Mouse (Mus musculus) heart, postnatal 0 days (tissue): ENCODE measurements around the gene Gm21970. TPM values are rescaled to one million over a fixed set of nuclear protein-coding genes. Genes with fewer than 3 reads are reported as not detected.

Experiments used
- ATAC-seq: fragments of 200-750 bp; cut with Nextera tagmentation; 2 replicates; pipeline ENCODE4 v1.8.0; 2017; ENCODE audit warnings: low read depth, moderate number of reproducible peaks, moderate library complexity; ENCODE audit not compliant: insufficient read depth
- DNase-seq: peaks from one replicate; pipeline ENCODE4 v3.0.0-alpha.2; 2016; ENCODE audit warnings: low spot score
- H3K27ac ChIP-seq: fragments of 300-500 bp; sonication (generic); 2 replicates; pipeline ENCODE4 v1.5.1; 2014; ENCODE audit warnings: low read depth, mild to moderate bottlenecking
- H3K27me3 ChIP-seq: fragments of 300-500 bp; sonication (generic); 2 replicates; pipeline ENCODE4 v1.6.1; 2014; ENCODE audit warnings: low read length, mixed read lengths; ENCODE audit not compliant: control insufficient read depth, insufficient read depth
- H3K36me3 ChIP-seq: fragments of 300-500 bp; sonication (generic); replicated peaks from 2 replicates; pipeline ENCODE4 v1.6.1; 2014; ENCODE audit warnings: low read length, mixed read lengths; ENCODE audit not compliant: control insufficient read depth, insufficient read depth
- H3K4me1 ChIP-seq: fragments of 300-500 bp; sonication (generic); 2 replicates; pipeline ENCODE4 v1.6.1; 2014; ENCODE audit warnings: antibody characterized with exemption; ENCODE audit not compliant: control insufficient read depth, insufficient read depth
- H3K4me2 ChIP-seq: fragments of 300-500 bp; sonication (generic); 2 replicates; pipeline ENCODE4 v1.6.1; 2014; ENCODE audit warnings: low read depth, mild to moderate bottlenecking, low read length, moderate library complexity
- H3K4me3 ChIP-seq: fragments of 300-500 bp; sonication (generic); 2 replicates; pipeline ENCODE4 v1.5.1; 2014; ENCODE audit warnings: low read depth, low read length
- H3K9ac ChIP-seq: fragments of 300-500 bp; sonication (generic); replicated peaks from 2 replicates; pipeline ENCODE4 v1.6.1; 2014; ENCODE audit warnings: low read depth, low read length, mixed read lengths
- H3K9me3 ChIP-seq: fragments of 300-500 bp; sonication (generic); replicated peaks from 2 replicates; pipeline ENCODE4 v1.6.1; 2016; ENCODE audit warnings: low read length; ENCODE audit not compliant: control insufficient read depth
- CTCF ChIP-seq: IDR thresholded peaks from 2 replicates; pipeline ENCODE4 v1.5.1; 2016; ENCODE audit warnings: antibody characterized with exemption, control low read depth, low read depth
- EP300 ChIP-seq: IDR thresholded peaks from 2 replicates; pipeline ENCODE4 v1.6.1; 2016; ENCODE audit warnings: antibody characterized with exemption, low read depth
- WGBS: fragments of 180-500 bp; shearing (Covaris S2); extraction: QIAGEN DNeasy Blood & Tissue Kit; methylation state at CpG from one replicate; pipeline ENCODE4 v1.1.7; 2014; 5-methylcytosine and 5-hydroxymethylcytosine counted together
- polyA plus RNA-seq: library from polyadenylated mRNA; unstranded; fragments of >200 nt; fragmentation: Nextera tagmentation; extraction: Ambion mirVana; gene quantifications from 2 replicates; pipeline ENCODE4 v1.2.1, GENCODE M21; 2015
- total RNA-seq: library from RNA; depleted of rRNA; stranded (reverse); fragments of >200 nt; gene quantifications from 2 replicates; pipeline ENCODE4 v1.2.3, GENCODE M21; 2014; ENCODE audit warnings: low replicate concordance

Gm21970 gene
- total and polyA plus RNA-seq, 2 experiments from 2014 or later = not detected

DNA sequence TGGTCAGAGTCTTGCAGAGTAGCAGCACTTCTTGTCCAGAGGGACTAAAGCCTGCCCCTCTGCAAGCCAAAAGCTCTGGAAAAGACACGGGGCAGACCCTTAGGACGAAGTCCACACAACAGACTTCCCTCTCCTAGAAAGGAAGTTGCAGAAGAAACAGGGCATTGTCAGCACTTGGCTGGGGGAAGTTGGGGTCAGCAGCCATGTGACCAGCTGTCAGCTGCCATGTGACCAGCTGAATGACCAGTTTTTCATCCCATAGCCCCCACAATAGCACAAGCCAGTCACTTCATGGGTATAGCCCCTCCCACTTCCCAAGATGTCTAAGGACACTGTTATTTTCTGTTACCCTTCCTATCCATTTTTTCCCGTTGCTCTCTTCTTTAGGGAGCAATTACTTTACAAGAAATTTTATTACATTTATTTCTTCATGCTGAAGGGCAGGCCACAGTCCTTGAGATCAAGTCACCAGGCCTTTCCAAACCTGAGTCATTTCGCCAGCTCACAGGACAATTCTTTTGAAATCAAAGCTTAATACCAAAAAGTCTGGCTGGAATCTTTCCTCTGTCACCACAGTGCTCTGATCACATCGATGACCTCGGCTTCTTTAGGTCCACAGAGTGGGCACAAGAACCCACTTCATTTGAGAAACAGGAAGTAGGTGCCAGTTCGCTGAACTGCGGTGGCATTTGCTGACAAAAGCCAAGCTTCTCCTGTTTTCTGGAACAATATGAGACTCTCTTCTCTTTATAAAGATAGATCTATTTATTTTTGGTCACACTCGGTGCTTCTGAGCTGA is 24.1 kb downstream of the Gm21970 start:
- Histone ChIP-seq H3K27me3 (no peaks in the 10 kb centered on the region), H3K36me3 (peaks cover 77% of the 10 kb centered on the region), H3K4me2 (no peak overlapping the region), H3K4me1 (peaks cover 16% of the 10 kb centered on the region; the same call in 1 of the 2 replicates), H3K4me3 (no peak overlapping the region), H3K9me3 (no peaks in the 10 kb centered on the region), H3K27ac (peak overlapping the region; percentile 94), H3K9ac (no peak overlapping the region)
- DNase-seq (no peak), ATAC-seq (no peak)
- 73% methylated on average over 9 of the region's 9 CpGs for WGBS
- TF ChIP-seq EP300 = no peak
- TF ChIP-seq CTCF = no peak

DNA sequence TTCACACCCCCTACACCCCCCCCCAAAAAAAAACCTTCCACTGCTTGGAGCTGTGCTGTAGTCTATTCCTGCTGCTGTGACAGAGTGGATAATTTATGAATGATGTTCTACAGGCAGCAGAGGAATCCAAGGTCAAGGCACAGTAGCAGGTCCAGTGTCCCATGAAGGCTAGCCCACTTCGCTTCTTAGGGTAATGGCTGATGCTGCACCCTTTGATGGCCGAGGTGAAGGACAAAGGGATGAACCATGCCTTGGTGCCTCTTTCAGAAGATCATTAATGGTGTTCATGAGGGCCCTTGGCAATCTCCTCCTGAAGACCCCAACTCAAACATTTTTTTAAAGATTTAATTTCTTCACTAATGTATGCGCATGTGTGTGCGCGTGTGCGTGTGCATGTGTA is 24.8 kb downstream of the Gm21970 start:
- Histone ChIP-seq H3K36me3 (peaks cover 82% of the 10 kb centered on the region), H3K9me3 (no peaks in the 10 kb centered on the region), H3K4me3 (no peak overlapping the region), H3K4me2 (peak overlapping the region; percentile 30; the same call in 1 of the 2 replicates), H3K27ac (peak overlapping the region; percentile 94), H3K9ac (no peak overlapping the region), H3K27me3 (no peaks in the 10 kb centered on the region), H3K4me1 (peaks cover 14% of the 10 kb centered on the region; the same call in 1 of the 2 replicates)
- 90% methylated on average over 6 of the region's 6 CpGs for WGBS
- ATAC-seq (peak; percentile 19; the same call in 1 of the 2 replicates), DNase-seq (no peak)
- no peak for TF ChIP-seq EP300
- TF ChIP-seq CTCF = no peak

DNA sequence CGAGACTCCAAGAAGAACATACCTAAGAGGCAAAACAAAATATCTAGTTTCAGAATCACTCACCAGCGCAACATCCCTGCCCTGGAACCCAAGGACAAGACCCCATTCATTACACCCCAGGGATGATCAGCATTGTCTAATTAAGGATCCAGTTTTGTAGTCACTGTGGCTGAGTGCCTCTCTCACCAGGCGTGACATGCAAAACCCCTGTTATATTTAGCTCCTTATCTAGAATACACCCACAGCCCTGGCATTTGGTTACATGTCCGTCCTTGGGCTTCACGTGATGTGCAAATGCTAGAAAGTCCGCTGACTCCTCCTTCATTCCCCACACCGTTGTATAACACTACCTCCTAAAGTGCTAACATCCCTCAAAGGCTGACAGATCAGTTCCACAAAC is 25.4 kb downstream of the Gm21970 start:
- DNase-seq (peak; percentile 92), ATAC-seq (peak; percentile 95)
- TF ChIP-seq CTCF (no peak), EP300 (peak; percentile 95)
- peak overlapping the region; percentile 30 for H3K4me2 ChIP-seq
- WGBS = 31% methylated on average over 7 of the region's 7 CpGs
- H3K4me3 ChIP-seq = no peak overlapping the region
- peak overlapping the region; percentile 94 for H3K27ac ChIP-seq
- no peaks in the 10 kb centered on the region for H3K9me3 ChIP-seq
- H3K36me3 ChIP-seq = peaks cover 83% of the 10 kb centered on the region
- H3K27me3 ChIP-seq = no peaks in the 10 kb centered on the region
- no peak overlapping the region for H3K9ac ChIP-seq
- peaks cover 14% of the 10 kb centered on the region; the same call in 1 of the 2 replicates for H3K4me1 ChIP-seq

DNA sequence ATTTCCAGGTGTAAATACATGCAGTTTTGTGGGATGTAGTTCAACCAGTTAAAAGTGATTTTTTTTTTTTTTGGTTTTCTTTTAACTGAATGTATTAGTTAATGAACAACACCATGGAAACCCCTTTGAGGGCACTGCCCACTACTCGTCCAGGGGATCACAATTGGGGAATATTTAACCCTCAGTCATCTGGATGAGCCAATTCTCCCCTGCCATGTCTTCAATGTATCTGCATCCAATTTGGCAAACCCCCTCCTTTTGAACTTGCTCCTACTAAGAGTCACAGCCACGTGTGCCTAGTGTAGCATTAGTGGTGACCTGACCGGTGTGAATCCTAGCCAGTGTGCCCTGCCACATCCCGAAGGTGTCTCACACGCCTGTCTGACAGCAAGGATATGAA is 27.0 kb downstream of the Gm21970 start:
- Histone ChIP-seq H3K27ac (no peak overlapping the region), H3K4me1 (peaks cover 9% of the 10 kb centered on the region; the same call in 1 of the 2 replicates), H3K36me3 (peaks cover 83% of the 10 kb centered on the region), H3K4me3 (no peak overlapping the region), H3K27me3 (no peaks in the 10 kb centered on the region), H3K4me2 (no peak overlapping the region), H3K9me3 (no peaks in the 10 kb centered on the region), H3K9ac (no peak overlapping the region)
- ATAC-seq (no peak), DNase-seq (no peak)
- 85% methylated on average over 5 of the region's 5 CpGs for WGBS
- no peak for TF ChIP-seq EP300
- no peak for TF ChIP-seq CTCF

DNA sequence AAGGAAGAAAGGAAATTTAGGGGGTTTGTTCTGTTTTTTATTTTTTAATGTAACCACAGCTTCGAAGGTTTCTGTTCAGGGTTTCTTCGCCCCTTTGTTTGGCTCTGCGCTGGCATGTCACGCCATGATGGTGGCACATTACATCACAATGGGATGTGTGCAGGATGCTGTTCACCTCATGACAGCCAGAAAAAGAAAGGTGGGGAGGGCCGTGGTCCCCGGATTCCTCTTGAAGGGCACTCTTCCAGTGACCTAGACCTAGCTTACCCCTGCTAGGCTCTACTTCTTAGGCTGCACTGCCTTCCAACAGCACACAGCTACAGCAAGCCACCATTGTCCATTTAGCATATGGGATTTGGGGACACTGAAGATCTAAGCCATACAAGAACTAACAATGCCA is 34.3 kb downstream of the Gm21970 start:
- peaks cover 65% of the 10 kb centered on the region for H3K36me3 ChIP-seq
- no peak overlapping the region for H3K4me3 ChIP-seq
- DNase-seq (no peak), ATAC-seq (no peak)
- no peak overlapping the region for H3K4me2 ChIP-seq
- no peaks in the 10 kb centered on the region for H3K4me1 ChIP-seq
- H3K27ac ChIP-seq = no peak overlapping the region
- no peaks in the 10 kb centered on the region for H3K27me3 ChIP-seq
- H3K9me3 ChIP-seq = peaks cover 8% of the 10 kb centered on the region; the same call in 1 of the 2 replicates
- 90% methylated on average over 6 of the region's 6 CpGs for WGBS
- TF ChIP-seq CTCF (no peak), EP300 (no peak)
- no peak overlapping the region for H3K9ac ChIP-seq

DNA sequence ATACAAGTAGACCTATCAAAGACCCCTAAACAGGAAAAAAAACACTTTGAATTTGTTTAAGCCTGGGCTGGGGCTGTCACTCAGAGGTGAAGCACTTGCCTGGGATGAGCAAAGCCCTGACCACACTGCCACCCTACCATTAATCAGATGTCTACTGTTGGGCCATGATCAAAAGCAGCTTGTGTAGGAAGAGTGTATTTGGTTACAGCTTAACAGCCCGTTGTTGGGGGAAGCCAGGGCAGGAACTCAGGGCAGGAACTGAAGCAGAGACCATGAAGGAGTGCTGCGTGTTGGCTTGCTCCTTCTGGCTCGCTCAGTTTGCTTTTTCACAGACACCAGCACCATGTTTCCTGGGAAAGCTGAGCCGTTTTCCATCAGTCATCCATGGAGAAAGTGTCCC is 35.1 kb downstream of the Gm21970 start:
- no peak for ATAC-seq

More for the DNA sequence above, 35.1 kb downstream of the Gm21970 start:
- H3K36me3 ChIP-seq = peaks cover 59% of the 10 kb centered on the region
- no peak overlapping the region for H3K4me3 ChIP-seq
- no peak overlapping the region for H3K9ac ChIP-seq
- 88% methylated on average over 4 of the region's 4 CpGs for WGBS
- H3K27ac ChIP-seq = no peak overlapping the region
- no peak for DNase-seq
- no peak overlapping the region for H3K4me2 ChIP-seq
- no peaks in the 10 kb centered on the region for H3K27me3 ChIP-seq
- TF ChIP-seq EP300 = no peak
- TF ChIP-seq CTCF = no peak
- no peaks in the 10 kb centered on the region for H3K4me1 ChIP-seq
- H3K9me3 ChIP-seq = peaks cover 8% of the 10 kb centered on the region; the same call in 1 of the 2 replicates
